Mouse (Mus musculus): ENCODE measurements around the gene Etv2.

The Etv2 gene

GRCm38 (mm10) chr7:30613529-30614112, 22.0 kb downstream of the Etv2 start:
- peak; percentile 87 for DNase-seq (ENCODE audit: low read depth)

DNA sequence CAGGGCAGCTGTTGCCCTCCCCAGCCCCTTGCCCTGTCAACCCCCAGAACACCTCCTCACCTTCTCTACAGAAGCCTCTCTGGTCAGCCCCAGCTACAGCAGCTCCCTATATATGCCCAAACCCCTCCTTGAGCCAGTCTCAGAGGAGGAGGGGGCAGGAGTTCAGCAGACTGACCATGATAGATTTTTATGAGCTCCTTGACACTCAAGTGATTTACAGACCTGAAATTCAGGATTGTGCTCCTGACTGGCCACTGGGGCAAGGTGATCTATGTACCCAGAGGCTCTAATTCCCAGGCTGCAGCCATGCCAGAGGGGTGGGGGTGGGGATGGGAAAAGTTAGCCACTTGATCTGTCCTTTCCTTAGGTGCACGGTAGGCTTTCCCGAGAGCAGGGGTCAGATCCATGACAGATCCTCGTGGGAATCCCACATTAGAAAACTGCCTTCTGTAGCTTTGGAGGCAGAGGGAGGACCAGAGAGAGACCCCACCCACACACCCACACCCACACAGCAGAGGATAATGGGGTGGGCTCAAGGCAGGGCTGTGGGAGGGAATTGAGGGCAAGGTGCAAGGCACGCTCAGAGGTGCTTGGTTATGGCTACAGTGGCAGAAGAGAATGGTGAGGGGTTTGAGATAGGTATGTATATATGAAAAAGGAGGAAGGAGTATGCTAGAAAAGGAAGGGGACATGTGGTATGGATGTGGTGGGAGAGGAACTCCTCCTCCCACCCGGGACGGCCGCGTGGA, 22.8 kb downstream of the Etv2 start, which contains the start of gene Upk1a:
TSS of gene Upk1a (minus strand) at position 194 of the 749 bp plus-strand sequence.
- DNase-seq (ENCODE audit: low read depth): no peak

DNA sequence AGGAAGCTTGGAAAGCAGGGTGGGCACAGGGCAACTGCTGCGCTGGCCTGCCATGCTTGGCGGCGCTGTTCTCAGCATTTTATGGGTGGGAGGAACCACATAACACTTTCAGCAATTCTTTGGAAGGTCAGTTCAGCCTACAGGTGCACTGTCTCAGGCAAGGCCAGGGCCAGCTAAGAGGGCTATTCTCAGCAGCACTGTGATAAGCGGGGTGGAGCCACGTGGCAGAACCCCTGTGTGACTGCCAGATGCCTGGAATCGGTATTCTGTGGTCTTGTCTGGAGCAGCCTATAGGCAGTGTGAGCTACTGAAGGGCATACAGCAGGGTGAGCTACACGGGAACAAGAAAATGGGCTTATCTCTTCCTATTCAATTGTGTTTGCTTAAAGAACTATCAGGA, 25.6 kb downstream of the Etv2 start:
- no peak for DNase-seq (ENCODE audit: low read depth)

- no peak for DNase-seq (ENCODE audit: low read depth)
Measured at GRCm38 (mm10) chr7:30608476-30608875, 27.2 kb downstream of the Etv2 start.

DNA sequence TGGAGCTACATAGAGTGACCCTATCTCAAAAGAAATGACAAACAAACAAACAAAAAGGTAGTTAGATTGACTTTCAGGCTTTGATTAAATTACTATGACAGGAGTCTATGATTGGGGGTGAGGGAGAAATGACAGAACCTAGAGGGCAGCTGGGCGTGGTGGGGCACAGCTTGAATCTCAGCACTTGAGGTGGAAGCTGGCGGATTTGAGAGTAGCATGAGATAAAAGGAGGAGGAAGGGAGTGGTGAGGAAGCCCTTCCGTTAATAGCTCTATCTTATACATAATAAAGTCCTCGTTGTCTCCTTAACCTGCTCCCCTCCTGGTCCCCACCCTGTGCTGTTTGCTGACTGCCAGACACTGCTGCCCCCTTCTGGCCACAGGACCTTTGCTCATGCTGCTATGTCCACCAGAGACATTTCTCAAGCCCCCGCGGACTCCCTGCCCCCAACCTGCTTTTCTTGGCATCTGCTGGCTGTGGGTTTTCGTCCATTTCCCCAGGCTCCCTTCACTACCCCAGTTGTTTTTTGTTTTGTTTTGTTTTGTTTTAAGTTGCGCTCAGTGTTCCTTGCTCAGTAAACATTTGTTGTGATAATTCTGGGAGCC, 27.8 kb downstream of the Etv2 start:
- DNase-seq (ENCODE audit: low read depth): peak; percentile 88

- no peak for DNase-seq (ENCODE audit: low read depth)
Measured at GRCm38 (mm10) chr7:30604944-30605343, 30.7 kb downstream of the Etv2 start.

DNA sequence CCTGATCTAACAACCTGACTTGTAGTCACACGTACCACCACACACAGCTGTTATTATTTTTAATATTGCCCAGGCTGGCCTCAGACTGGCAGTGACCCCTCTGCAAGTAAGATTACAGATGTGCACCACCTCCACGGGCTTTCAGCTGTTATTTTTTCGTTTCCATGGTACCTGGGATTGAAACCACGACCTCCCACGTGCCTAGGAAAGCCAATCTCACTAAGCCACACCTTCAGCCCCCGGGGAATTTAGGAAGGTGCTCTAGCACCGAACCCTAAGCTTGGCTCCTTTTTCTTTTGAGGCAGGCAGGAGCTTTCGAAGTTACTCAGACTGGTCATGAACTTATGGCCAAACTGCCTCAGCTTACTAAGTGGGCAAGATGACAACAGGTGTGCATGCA, 31.2 kb downstream of the Etv2 start:
- DNase-seq (ENCODE audit: low read depth): no peak

DNA sequence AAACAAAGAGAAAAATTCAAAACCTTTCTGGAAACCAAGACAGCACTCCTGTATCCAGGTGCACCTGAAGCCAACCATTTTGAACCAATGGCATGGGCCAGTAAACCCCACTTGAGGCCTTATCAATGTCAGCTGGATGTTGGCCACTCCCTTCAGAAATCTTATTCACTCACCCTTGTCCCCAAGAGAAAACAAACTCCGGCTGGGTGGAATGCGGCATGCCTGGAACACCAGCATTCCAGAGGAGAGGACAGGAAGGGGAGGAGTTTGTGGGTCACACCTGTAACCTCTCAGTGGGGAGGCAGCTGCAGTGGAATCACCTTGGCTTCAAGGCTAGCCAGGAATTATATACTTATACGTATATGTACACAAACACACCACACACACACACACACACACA, 33.1 kb downstream of the Etv2 start:
- DNase-seq (ENCODE audit: low read depth): no peak

DNA sequence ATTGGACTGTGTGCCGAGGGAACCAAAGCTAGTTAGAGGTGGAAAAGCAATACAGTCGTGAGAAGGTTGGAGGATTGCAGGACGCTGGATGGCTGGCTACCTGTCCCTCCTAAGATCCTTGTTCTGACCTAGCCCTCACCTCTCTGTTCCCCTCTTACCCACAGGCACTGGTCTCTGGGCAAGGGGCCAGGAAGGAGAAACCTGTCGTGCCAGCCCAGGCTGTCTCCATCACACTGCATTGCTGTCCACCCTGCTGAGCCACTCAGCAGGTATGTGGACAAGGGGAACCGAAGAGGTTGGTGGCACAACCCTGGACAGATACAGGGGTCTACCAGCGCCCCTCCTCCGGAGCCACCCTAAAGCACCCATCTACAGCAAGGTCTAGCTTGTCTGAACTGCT, 35.0 kb downstream of the Etv2 start:
- no peak for DNase-seq (ENCODE audit: low read depth)

- peak; percentile 85 for DNase-seq (ENCODE audit: low read depth)
Measured at GRCm38 (mm10) chr7:30599933-30600353, 35.7 kb downstream of the Etv2 start.

- no peak for DNase-seq (ENCODE audit: low read depth)
Measured at GRCm38 (mm10) chr7:30598786-30599185, 36.9 kb downstream of the Etv2 start, which contains the start of gene Zbtb32. Gene Zbtb32, minus strand, starts transcription at chr7:30598909.

DNA sequence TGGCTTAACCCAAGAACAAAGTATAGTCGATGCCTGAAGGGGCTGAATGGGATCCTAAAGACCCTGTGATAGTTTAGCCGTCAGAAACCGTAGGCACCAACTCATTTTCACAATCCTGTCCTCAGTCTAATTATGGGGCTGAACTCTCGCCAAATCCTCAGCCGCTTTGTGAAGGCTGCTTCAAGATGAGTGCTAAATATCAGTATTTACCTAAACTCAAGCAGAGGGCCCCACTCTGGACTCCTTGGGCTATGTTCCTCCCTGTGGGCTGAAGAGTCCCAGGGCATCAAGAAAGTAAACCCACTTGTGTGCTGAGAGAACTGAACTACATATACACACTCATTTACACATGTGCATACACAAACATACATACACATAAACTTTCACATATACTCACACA, 38.8 kb downstream of the Etv2 start:
- DNase-seq (ENCODE audit: low read depth): no peak

- DNase-seq (ENCODE audit: low read depth): no peak
Measured at GRCm38 (mm10) chr7:30596093-30596492, 39.6 kb downstream of the Etv2 start.

GRCm38 (mm10) chr7:30594510-30595024, 41.1 kb downstream of the Etv2 start:
- peak; percentile 69 for DNase-seq (ENCODE audit: low read depth)

DNA sequence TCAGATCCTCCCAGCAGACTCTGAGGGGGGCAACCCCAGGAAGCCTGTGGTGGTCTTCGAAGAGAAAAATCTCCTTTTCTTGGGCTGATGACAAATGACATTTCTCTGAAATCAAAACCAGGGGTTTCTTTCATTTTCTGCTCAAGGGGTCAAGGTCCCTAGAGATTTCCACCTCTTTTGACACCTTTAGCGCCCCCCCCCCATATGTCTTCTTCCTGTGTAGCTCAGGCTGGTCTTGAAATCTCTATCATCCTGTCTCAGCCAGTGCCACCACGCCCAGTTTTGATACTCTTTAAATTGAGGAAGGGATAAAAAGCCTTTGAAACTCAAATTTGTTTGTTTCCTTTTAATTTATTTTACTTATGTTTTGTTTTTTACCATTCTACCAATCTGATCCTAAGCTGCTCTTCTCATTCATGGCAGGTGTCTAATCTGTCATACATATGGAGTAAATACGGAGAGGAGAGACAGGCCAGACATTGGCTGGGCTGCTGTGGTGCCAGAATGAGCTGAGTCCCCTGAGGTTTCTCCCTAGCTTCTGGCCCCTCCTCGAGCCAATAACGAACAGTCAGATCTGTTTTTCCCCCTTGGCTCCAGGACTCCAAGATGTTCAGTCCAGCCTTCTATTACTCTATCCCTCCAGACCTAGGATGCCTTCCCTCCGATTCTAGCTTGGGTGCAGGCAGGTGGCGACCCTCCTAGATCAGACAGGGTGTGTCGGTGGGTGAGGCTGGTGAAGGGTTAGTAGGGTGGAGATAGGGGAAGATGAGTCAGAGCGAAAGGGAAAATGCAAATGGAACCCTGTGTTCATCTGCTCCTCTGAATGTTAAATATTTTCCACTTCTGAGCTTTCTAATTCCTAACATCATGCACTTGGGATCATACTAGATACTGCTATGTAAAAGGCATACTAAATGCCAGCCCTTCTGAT, 41.8 kb downstream of the Etv2 start:
- peak; percentile 81 for DNase-seq (ENCODE audit: low read depth)

- DNase-seq (ENCODE audit: low read depth): peak; percentile 76
Measured at GRCm38 (mm10) chr7:30592772-30593423, 42.8 kb downstream of the Etv2 start.

GRCm38 (mm10) chr7:30591605-30591951, 44.1 kb downstream of the Etv2 start:
- DNase-seq (ENCODE audit: low read depth): no peak

- no peak for DNase-seq (ENCODE audit: low read depth)
Measured at GRCm38 (mm10) chr7:30590927-30591604, 44.6 kb downstream of the Etv2 start.

DNA sequence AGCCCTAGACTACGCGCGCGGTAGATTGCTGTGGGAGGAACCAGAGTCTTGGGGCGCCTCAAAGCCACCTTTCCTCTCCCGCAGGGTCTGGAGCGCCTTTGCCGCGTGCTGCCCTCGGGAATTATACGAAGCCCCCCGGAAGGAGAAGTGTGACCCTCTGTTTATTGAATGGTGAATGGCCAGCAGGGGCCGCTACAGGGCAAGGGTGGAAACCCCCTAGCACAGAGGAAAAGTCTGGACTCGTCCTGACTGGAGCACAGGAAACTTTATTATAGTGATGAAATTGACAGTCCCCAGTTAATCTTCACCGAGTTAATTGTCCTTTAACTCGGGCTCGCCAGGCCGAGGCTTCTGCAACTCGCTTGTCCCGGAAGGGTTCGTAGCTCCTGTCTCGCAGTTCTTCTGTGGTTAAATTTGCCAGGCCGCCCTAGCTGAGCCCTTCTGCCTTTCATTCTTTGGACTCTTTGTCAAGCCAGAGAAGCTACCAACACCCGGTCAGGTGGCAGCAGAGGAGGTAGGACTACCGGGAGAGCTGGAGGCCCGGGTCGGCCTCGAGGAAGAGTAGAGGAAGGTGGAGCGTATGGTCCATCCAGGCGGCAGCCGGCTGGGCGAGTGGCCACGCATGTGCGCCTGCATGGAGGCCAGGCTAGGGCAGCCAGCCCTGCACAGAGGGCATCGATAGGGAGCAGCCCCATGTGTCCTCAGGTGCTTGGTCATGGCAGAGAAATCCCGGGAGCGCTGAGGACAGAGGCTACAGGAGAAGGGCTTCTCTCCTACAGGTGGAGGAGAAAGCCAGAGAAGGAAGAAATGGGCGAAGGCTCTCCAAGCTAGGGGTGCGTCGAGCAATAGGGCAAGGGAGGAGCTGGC, 46.0 kb downstream of the Etv2 start:
- DNase-seq (ENCODE audit: low read depth): peak; percentile 88
